Mouse (Mus musculus): ENCODE data around the gene Miip. TPM values are rescaled to one million over a fixed set of nuclear protein-coding genes. Genes with fewer than 3 reads are reported as not detected.

Gene Miip
- total RNA-seq, 2 experiments from 2014 or later = 4.4 to 5.1 TPM

Other genes starting within 250 kb of the Miip start
- gene Zfp979, start 226.3 kb downstream of the Miip start, total RNA-seq (2021) = 1 to 10 TPM; 1.3 to 1.5 TPM
- under 1 TPM in 1 of 2 experiments, not detected in 1; 0.08 TPM for gene Zfp534, start 166.3 kb downstream of the Miip start, total RNA-seq (2021)
- gene Zfp984, start 59.0 kb downstream of the Miip start, total RNA-seq (2021) = 1 to 10 TPM; 1.7 to 2.0 TPM
- 1 to 10 TPM; 8.9 to 9.2 TPM for gene Zfp933, start 20.4 kb downstream of the Miip start, total RNA-seq (2021)
- 1 to 10 TPM; 3.2 to 3.4 TPM for gene Fv1, start 163 bp upstream of the Miip start, total RNA-seq (2021)
- 100 to 1,000 TPM; 292 to 356 TPM for gene Mfn2, start 35.9 kb upstream of the Miip start, total RNA-seq (2021)
- gene Plod1, start 68.0 kb upstream of the Miip start, total RNA-seq (2021) = 10 to 100 TPM; 43.4 to 48.8 TPM
- gene 2510039O18Rik, start 72.1 kb upstream of the Miip start, total RNA-seq (2021) = 10 to 100 TPM; 22.1 to 23.8 TPM
- gene Nppb, start 117.0 kb upstream of the Miip start, total RNA-seq (2021) = not detected
- gene Nppa, start 131.9 kb upstream of the Miip start, total RNA-seq (2021) = not detected
- 1 to 10 TPM; 4.7 to 5.4 TPM for gene Clcn6, start 170.0 kb upstream of the Miip start, total RNA-seq (2021)
- 10 to 100 TPM; 12.0 to 12.3 TPM for gene Mthfr, start 170.3 kb upstream of the Miip start, total RNA-seq (2021)
- 10 to 100 TPM; 12.3 to 14.7 TPM for gene Agtrap, start 219.2 kb upstream of the Miip start, total RNA-seq (2021)